Mouse (Mus musculus) embryo, embryonic 11 days (tissue): ENCODE results near the gene Pde6d.
A peak's percentile ranks its signal among the peaks of the same experiment; 100 is the strongest.

Experiments used
- DNase-seq: peaks from one replicate; pipeline ENCODE4 v3.0.0-alpha.2; 2015

Pde6d gene

DNA sequence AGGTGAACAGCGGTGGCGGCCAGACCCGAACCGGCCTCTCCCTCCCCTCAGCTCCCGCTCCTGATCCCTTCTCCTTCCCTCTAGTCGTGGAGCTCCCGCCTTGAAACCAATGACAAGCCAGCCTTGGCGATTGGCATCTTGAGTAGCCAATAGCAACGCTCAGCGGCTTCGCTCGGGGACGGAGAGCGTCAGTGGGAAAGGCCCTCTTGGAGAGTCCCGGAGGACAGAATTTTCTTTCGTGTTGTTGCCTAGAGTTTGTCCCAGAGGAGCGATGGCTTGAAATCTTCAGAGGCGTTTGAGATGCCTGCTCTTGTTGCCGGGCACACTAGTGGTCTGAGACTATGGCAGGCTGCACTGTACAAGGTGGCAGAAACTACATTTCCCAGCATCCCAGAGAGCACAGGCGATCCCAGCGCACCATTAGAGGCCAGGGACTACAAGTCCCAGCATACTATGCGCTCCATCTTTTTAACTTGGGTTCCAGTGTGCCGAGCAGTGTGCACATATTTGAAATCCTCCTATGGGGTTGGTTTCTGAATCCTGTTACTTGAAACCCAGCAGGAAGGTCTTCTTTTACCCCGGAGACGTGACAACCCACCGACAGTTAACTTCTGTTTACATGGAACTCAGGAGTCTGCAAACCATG lies at the start of gene Pde6d, which contains the start of gene Cops7b:
Gene Pde6d, minus strand, starts transcription at position 179 of the 646 bp plus-strand sequence.
Gene Cops7b, plus strand, starts transcription at position 454 of the 646 bp plus-strand sequence.
- DNase-seq: peak; percentile 97

DNA sequence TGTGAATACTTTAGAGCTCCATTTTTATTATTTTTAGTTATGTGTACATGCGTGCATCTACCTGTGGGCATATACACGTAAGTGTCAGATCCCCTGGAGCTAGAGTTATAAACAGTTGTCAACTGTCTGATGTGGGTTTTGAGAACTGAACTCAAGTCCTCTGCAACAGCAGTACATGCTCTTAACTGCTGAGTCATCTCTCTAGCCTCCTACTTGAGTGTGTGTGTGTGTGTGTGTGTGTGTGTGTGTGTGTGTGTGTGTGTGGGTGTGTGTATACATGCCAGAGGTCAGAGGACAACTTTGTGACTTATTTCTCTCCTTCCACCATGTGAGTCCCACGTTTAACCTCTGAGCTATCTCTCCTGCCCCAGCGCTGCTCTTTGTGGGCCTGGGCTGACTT lies 48.1 kb upstream of the Pde6d start:
- no peak for DNase-seq

DNA sequence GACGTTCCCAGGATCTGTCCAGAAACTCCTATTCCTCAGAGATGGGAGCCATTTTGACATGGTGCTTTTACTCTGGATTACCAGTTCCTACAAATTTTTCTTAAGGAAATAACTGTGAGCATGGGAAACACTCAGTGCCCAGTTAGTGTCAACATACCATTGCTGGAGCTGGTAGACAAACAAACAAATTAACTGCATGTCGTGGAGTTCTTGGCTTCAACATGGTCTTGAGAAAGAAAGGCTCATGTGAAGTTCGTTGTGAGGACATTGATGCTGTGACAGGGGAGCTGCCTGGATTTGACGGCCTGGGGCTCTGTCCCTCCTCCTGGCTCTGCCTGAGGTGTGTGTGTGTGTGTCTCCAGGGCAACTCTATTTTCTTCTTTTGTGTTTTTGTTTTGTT lies 47.5 kb upstream of the Pde6d start:
- no peak for DNase-seq

DNA sequence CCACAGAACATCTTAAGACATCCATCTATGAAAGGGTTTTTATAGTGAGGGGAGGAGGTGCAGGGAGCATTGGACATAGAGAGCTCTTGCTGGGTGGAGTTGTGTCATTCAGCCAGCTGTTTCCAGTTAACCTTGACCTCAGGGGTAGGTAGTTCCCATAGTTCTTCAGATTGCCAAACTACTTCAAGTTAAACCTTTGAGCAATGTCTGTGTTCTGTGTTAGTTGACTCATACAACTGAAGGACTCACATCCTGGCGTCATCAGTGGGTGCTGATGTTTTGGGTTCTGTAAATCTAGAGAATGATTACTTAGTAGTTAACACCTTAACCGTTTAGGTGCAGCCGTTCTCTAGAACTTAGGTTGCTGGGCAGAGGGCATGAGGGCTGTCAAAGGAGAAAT lies 45.8 kb upstream of the Pde6d start:
- DNase-seq: peak; percentile 10

DNA sequence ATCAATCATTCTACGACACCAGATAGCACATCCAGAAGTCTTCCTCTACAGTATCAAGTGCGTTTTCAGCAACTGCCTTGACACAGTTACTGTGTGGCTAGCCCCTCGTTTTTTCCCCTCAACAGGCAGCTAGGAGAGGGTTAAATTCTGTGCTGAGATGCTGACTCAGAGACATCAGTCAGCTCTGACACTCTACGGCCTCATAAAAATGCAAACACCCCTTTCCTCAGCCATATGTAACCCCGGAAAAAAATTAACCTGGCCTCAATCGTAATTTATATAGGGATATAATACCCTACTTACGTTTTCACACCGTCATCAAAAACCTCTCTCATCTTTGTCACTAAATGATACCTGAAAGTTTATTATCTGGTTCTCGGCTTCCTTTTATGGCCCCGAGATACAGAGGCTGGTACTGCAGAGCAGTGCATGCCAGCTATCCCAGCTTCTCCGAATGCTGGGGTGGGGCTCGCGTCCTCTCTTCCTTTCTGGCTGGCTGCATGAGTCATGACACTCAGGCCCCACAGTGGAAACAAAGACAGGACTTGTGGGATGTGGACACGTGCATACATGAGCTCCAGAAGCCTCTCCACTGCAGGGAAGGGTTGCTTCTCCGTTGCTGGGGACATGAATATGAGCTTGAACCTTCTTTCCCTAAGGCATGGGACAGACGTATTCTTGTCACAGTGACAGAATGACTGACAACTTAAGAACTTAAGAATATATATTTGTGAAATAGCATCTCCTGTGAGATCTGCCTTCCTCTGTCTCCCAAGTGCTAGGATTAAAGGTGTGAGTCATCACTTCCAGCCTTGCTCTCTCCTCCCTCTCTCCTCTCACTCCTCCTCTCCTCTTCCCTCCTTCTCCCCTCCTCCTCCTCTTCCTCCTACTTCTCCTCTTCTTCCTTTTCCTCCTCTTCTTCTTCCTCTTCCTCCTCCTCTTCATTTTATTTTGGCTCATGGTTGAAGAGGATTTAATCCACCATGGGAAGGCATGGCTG lies 40.9 kb upstream of the Pde6d start:
- DNase-seq: no peak

DNA sequence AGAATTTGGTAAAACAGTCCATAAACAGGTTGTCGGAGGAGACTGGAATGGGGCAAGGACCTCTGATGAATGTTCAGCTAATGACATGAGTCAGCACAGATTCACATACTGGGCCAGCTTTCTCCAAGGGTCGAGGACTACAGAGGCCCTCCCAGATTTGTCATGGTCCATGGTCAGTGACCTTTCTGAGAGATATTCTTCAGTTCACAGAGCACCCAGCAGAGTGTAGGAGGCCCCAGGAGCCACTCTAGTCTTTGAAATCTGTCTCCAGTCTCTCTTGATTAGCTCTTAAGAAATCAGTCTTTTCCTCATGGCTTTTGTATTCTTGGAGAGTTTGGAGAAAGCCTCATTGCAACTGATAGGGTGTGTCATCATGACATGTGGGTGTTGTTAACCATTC lies 39.9 kb upstream of the Pde6d start:
- no peak for DNase-seq

DNA sequence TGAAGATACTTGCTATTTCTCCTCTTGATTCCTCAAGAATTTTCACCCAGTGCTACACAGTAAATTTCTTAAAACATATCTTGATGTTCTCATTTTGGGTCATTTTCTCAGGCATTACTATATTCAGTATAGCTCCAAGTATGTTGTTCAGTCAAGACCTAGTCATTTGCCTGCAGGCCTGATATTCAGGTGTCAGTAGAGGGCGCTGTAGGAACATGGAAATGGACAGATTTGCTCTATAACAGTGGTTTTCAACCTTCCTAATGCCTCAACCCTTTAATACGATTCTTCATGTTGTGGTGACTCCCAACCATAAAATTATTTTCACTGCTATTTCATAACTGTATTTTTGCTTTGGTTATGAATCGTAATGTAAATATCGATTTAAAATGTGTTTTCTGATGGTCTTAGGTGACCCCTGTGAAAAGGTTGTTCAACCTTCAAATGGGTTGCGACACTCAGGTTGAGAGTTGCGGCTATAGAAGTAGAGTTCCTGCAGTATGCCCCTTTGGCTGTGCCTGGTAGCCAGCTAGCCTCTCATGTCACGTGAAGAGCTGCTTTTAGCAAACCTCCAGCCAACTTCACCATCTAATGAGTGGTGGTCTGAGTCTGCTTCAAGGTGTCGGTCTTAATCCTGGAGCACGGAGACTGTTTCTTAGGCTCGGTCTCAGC lies 36.2 kb upstream of the Pde6d start:
- peak; percentile 84 for DNase-seq

DNA sequence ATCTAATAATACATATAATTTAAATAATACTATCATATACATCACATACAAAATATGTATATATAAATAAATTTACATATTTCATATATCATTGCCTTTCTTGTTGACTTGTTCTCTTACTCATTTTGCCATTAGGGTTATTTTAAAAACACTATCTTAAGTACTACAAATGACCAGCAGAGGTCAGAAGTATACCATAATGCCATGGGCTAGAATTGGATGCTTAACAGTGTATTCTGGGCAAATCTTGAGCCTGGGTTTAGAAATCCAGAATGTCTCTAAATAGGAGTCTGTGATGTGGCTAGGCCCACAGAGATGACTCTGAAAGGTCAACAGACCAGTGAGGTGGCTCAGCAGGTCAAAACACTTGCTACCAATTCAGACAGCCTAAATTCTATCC lies 31.8 kb upstream of the Pde6d start:
- DNase-seq: peak; percentile 55

DNA sequence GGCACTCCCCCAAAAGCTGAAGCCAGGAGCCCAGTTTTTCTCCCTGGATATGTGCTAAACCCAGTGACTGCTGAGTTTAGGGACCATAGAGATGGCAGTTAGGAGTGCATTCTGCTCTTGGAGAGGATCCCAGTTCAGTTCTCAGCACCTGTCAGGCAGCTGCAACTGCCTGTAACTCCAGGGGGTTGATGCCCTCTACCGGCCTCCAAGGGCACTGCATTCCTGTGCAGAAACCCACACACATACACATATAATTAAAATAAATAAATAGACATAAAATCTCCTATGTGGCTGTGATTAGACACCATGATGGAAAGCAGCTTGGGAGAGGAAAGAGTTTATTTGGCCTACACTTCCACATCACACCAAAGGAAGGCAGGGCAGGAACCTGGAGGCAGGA lies 29.7 kb upstream of the Pde6d start:
- DNase-seq: no peak

DNA sequence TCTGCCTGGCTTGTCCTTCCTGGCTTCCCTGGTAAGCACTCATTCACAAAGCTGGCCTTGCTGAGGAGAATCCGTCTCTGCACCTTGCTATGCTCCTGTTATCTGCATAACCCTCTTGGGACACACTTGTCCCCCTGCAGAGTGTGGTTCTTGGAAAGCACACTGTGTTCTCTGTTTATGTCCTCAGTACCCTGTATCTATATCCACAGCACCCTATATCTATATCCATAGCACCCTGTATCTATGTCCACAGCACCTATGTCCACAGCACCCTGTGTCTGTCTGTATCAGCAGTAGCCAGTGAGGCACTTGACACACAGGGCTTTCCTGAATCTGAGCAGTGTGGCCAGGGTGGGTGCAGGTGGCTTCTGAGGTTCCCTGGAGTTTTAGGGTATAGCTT lies 28.5 kb upstream of the Pde6d start:
- DNase-seq: no peak

DNA sequence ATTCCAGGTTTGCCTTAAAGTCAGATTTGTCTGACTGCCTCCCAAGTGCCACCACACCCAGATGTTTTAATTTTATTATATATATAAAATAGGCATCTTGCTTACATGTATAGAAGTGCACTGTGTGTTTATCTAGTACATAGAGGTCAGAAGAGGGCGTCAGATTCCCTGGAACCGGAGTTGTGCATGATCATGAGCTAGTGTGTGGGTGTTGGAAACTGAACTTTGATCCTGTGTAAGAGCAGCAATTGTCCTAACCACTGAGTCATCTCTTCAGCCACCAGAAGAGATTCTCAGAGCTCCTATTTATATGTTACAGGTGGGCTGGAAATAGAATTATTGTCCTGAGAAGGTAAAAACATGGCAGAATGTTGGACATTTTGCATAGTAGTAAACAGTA lies 17.7 kb upstream of the Pde6d start:
- DNase-seq: no peak

DNA sequence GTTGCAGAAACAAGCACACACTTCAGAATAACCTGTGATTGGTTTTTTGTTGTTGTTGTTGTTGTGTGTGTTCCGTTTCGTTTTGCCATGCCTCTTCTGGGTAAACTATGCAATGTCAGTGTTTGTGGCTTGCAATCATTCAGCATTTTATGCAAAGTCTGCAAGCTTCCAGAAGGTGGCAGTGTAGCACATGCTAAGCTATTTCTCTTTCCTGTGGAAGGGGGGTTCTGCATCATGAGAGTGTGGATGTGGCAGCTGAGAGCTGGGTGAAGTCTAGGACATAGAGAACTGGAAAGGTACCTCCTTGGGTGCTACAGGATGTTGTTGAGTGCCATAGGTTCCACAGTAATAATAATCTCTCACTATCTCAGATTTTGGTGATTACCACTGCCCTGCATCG lies 16.1 kb upstream of the Pde6d start:
- peak; percentile 70 for DNase-seq

DNA sequence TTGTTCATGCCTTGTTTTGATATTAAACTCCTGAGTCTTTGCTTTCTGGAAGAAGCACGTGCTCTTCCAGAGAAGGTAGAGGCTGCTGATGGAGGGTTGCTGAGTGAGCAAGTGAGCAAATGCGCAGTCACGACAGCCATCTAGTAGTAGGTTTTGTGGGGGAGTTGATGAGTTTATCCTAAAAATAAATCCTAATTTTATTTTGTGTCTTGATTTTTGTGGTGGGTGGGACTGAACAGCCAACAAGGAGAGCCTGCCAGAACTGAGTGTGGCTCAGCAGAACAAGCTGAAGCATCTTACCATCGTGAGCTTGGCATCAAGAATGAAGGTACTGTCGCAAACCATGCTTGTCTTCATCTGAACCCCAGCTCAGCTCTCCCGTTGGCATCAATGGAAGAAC lies 14.1 kb upstream of the Pde6d start:
- no peak for DNase-seq

DNA sequence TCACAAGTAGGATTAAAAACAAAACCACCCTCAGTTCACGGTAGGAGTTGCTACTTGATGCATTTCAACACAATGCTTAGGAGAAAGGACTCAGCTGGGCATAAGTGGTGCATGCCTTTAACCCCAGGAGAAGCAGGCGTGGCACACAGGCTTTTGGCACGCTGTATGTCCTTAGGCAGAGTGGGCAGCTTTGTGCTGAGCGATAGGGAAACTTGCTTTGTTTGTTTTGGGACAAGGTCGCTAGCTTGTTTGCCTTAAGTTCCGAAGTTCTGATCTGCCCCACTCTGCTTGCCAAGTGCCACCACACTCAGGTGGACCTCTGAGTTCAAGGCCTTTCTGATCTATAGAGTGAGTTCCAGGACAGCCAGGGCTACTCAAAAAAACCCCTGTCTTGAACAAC lies 12.9 kb upstream of the Pde6d start:
- no peak for DNase-seq

DNA sequence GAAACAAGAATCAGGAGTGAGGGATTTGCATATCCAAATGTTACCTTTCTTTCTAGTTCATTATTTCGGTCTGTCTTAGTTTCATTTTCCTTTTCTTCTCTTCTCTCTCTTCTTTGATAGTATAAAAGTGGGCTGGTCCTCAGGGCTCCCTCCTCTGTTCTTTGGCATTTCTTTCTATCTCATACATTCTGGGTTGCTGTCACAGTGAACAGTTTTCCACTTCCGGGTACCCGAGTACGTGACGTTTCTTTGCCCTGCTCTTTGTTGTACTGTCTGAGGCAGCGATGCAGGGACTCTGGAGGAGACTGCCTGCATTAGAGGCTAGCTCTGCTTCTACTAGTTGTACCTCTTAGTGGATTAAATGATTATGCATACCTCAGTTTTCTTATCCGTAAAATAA lies 12.1 kb upstream of the Pde6d start:
- DNase-seq: no peak

DNA sequence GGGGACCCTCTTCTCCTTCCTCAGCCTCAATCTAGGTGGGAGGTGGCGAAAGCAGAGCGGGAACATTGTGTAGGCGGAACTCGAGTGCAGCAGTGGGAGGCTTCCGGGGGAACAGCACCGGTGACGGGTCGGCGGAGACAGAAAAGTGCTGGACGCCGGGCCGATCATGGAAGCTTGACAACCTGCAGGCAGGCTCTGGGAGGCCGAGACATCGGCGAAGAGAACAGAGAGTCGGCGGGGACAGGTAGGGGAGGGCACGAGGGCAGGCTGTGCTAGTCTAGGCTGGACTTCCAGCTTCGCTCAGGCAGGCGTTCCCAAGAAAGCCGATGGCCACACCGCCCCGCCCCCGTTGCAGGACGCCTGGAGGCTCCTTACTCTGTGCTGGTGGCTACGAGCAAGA lies 4.6 kb upstream of the Pde6d start:
- peak; percentile 88 for DNase-seq

DNA sequence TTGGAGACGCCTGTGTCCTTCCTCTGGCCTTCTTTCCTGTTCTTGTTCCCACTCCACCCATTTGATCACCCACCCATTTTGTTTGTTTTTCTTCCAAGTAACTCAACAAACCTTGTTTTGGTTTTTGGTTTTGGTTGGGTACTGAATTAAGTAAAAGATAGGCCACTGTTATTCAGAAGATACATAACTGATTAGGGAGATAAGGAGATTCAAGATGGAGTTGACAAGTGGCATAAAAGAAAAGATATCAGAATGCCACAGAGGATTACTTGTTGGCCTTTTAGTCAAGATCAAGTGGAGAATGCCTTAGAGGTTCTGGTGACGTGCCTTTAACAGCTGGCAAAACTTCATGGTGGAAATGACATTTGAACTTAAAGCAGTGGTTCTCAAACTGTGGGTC lies 1.3 kb upstream of the Pde6d start:
- DNase-seq: no peak

DNA sequence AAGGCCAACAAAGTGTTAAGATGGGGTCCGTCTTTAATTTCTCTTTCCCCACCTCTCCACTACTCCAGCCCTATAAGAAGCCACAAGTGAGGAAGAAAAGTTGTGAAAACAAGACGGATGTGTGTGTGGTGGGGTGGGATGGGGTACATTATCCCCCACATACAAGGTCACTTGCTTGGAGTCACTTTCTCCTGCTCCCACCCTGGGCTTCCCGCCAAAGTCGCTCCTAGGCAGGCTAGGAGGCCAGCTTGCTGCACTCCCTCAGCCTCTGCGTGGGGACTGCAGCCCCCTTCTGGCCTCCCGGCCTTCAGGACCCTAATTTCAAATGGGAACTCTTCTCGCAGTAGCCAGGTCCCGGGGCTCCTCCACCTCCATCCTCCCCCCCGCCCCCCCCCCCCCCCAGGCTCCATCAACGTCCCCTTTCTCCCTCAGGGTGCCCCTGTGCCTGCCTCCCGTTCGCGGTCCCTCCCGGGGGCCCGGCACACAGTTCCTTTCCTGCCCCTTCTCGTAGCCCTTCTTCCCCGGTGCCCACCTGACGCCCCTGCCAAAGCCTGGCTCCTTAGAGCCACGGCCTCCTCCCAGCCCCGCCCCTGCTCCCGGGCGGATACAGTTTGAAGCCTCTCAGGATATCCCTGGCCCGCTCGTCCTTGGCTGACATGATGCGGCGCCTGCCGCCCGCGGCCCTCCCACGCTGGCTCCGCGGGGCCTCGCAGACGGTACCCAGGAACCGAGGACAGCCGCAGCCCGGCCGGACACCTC lies 558 bp downstream of the Pde6d start:
- DNase-seq: peak; percentile 49

DNA sequence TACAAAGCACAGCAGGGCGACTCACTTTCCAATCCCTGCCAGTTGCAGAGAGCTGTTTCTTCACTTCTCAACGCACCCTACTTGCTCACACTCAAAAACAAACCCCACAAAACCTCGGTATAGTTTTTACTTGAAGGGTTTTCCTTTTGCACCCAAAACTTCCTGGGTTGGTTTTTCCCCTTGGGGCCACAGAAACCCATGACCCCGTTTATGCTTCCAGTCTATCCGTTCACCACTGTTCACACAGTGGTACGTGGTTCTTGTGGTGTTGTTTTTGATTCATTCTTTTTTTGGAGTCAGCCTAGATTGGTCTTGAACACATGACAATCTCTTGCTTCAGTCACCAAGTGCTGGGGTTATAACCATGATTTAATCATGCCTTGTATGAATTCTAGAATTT lies 2.0 kb downstream of the Pde6d start:
- DNase-seq: no peak

DNA sequence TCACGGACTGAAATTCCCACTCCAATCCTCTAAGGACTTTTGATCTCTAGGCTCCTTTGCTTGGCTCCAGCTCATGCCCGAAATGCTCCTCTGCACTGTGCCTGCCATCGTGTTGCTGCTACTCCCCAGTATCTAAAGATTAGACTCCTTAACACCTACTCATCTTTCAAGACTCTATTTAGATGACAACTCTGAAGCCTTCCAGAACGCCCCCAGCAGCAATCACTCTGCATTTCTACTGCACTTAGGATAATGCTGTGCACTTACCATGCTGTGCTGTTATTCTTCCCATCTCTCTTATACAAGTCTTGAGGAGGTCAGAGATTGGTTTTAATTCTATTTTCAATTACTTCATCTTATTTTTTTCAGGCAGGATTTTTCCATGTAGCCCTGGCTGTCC lies 10.5 kb downstream of the Pde6d start:
- DNase-seq: no peak

DNA sequence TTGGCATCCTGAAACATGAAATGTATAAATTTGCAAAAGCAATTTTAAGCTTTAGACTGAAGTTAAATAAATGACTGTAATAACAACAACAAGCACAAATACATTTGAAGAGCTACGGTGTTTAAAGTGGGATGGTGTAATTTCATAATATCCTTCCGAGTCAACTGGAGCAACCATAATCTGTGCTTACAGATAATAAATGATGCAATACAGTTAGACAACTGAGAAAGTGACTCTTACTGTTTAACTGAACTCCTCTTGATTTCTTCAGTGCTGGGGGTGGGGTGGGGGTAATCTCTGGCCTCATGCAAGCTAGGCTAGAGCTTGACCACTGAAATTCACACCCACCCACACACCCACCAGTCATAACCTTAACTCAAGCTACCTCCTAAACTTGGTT lies 11.0 kb downstream of the Pde6d start:
- DNase-seq: no peak

DNA sequence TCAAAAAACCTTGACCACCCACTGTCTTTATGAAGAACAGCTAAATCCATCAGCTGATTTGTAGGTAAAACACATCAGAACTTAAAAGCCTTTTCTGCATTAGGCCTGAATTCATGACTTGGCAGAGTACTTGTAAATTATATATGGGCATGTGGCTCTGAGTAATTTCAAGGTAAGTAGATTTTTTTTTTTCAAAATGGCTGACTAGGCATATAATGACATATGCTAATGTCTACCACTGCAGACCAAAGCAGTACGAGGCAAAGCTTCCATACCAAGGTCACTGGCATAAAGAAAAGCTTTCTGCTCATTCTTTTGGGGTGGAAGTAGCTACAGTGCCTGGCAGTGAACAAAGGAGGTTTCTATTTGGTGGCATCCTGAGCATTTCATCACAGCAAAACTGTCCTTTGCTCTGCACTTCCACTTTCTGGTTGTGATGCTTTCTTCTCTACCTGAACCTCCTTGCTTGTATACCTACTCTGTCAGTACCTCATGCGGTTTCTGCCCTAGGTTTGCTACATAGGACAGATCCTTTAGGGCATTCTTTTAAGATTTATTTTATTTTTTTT lies 13.1 kb downstream of the Pde6d start:
- no peak for DNase-seq

DNA sequence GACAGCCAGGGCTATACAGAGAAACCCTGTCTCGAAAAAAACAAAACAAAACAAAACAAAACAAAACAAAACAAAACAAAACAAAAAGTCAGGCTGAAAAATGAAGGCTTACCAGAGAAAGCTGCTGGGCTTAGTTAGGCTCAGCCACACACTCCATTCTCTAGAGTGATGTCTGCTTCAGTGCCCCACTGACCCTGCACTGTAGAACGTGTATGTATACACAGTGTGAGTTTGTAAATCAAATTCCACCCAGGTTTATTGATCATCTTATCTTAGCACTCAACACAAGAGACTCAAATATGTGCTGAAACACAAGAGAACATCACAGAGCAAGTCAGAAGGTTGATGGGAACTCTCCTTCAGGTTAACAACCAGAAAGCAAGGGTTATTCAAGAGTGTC lies 14.0 kb downstream of the Pde6d start:
- DNase-seq: no peak
